Mouse (Mus musculus): ENCODE measurements around the gene Pou2f1. TPM values are rescaled to one million over a fixed set of nuclear protein-coding genes. Genes with fewer than 3 reads are reported as not detected.

Pou2f1 gene
- total RNA-seq, 2 experiments from 2014 or later = 12.9 to 21.9 TPM

Other genes starting within 250 kb of the Pou2f1 start
- 263 and 307 TPM in 2 replicates for gene Creg1, start 238.9 kb downstream of the Pou2f1 start, total RNA-seq (2015)
- 140 and 147 TPM in 2 replicates for gene Creg1, start 238.9 kb downstream of the Pou2f1 start, total RNA-seq (2017)
- 1.1 and 2.8 TPM in 2 replicates for gene Cd247, start 214.0 kb downstream of the Pou2f1 start, total RNA-seq (2015)
- 2.1 and 3.7 TPM in 2 replicates for gene Cd247, start 214.0 kb downstream of the Pou2f1 start, total RNA-seq (2017)
- gene Dusp27, start 125.2 kb upstream of the Pou2f1 start, total RNA-seq (2015) = not detected in 2 replicates
- not detected in 2 replicates for gene Dusp27, start 125.2 kb upstream of the Pou2f1 start, total RNA-seq (2017)
- not detected in 2 replicates for gene Gpa33, start 127.6 kb upstream of the Pou2f1 start, total RNA-seq (2015)
- not detected in 2 replicates for gene Gpa33, start 127.6 kb upstream of the Pou2f1 start, total RNA-seq (2017)
- not detected in 2 replicates for gene Mael, start 236.1 kb upstream of the Pou2f1 start, total RNA-seq (2015)
- gene Mael, start 236.1 kb upstream of the Pou2f1 start, total RNA-seq (2017) = not detected in 2 replicates